Mouse (Mus musculus): ENCODE results near the gene Tmem98. TPM values are rescaled to one million over a fixed set of nuclear protein-coding genes. Genes with fewer than 3 reads are reported as not detected.

The Tmem98 gene
- polyA plus RNA-seq (2014; fragmentation: Nextera tagmentation; extraction: Ambion mirVana) = 129 and 146 TPM in 2 replicates

DNA sequence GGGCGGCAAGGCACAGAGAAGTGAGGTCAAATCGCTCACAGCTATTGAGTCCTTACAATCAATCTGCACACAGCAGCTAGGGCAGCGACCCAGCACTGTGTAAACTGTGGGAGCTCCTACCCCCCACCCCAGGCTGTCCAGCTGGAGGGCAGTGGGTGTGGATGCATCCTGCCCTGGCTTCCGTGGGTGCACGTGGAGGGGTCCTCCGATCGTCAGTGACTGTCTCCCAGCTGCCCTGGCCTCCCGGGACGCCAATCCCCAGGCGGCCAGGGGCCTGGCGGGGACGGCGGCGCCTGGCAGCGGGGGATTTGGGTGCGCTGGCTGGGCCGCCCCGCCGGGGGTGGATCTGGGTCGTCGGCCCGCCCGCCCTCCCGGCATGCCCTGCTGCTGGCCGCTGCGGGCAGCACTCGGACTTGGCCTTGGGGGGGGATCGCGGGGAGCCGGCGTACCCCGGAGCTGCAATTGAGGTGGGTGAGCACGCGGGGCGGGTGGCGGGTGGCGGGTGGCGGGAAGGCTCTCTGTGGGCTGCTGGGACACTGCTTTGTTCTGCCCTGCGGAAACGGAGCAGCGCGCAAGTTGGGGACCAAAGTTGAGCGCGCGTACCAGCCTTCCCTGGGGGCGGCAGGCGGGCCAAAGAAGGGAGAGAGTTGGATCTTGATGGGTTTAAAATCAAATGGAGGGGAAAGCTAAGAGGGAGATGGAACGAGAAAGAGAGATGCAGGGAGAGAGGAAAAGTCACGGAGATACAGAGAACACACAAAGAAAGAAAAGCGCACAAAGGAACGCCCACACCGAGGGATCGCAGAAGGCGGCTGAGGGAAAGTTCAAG lies at the start of gene Tmem98:
Gene Tmem98 (plus strand): TSS at position 183 of the 829 bp plus-strand sequence.
- Histone ChIP-seq H3K4me3 (ENCODE audit: low read depth, low read length) (peak within 1 kb of the TSS; percentile 67), H3K27me3 (ENCODE audit: control insufficient read depth, insufficient read depth, low read length) (no peaks in the 10 kb centered on the region), H3K4me1 (ENCODE audit: control insufficient read depth, insufficient read depth, low read length) (no peaks in the 10 kb centered on the region; the same call in 1 of the 2 replicates), H3K27ac (replicated peaks; ENCODE audit: low read depth, low read length) (peak within 1 kb of the TSS; percentile 87), H3K36me3 (replicated peaks; ENCODE audit: control insufficient read depth, insufficient read depth, low read depth, low read length) (peaks cover 5% of the 10 kb centered on the region), H3K9ac (replicated peaks; ENCODE audit: low read length) (peak within 1 kb of the TSS; percentile 86), H3K9me3 (replicated peaks; ENCODE audit: control insufficient read depth, low read length) (no peaks in the 10 kb centered on the region), H3K4me2 (ENCODE audit: low read depth, low read length) (peak within 1 kb of the TSS; percentile 92)
- DNase-seq (ENCODE audit: low spot score) (peak; percentile 59), ATAC-seq (replicated peaks; ENCODE audit: insufficient number of reproducible peaks, low FRiP score, low TSS enrichment, low read depth) (peak; percentile 83)
- WGBS = under 1% methylated on average over 50 of the region's 54 CpGs

GRCm38 (mm10) chr11:80761285-80761974 lies 48.5 kb upstream of the Tmem98 start:
- no peak overlapping the region for H3K4me2 ChIP-seq (ENCODE audit: low read depth, low read length)
- WGBS = 85% methylated on average over 3 of the region's 3 CpGs
- H3K9ac ChIP-seq (replicated peaks; ENCODE audit: low read length) = no peak overlapping the region
- ATAC-seq (replicated peaks; ENCODE audit: insufficient number of reproducible peaks, low FRiP score, low TSS enrichment, low read depth) (no peak), DNase-seq (ENCODE audit: low spot score) (no peak)
- no peak overlapping the region for H3K27ac ChIP-seq (replicated peaks; ENCODE audit: low read depth, low read length)
- H3K4me1 ChIP-seq (ENCODE audit: control insufficient read depth, insufficient read depth, low read length) = no peaks in the 10 kb centered on the region
- no peaks in the 10 kb centered on the region for H3K27me3 ChIP-seq (ENCODE audit: control insufficient read depth, insufficient read depth, low read length)
- H3K9me3 ChIP-seq (replicated peaks; ENCODE audit: control insufficient read depth, low read length) = no peaks in the 10 kb centered on the region
- no peak overlapping the region for H3K4me3 ChIP-seq (ENCODE audit: low read depth, low read length)
- H3K36me3 ChIP-seq (replicated peaks; ENCODE audit: control insufficient read depth, insufficient read depth, low read depth, low read length) = no peaks in the 10 kb centered on the region

DNA sequence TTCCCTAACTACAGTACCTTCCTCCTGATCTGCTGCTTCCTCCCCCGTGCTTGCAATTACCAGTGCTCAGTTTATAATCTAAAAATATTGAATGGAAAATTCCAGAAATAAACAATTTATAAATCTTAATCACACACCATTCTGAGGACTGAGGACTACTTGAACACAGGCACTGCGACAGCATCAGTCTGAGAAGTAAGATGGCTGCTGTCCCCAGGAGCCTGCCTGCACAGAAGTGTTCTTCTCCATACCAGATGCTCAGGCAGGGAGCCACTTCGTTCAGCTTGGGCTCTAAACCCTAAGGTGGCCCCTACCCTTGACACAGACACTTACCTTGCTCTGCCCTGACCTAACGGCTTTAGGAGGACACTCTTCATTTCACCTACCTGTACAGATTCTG lies 47.9 kb upstream of the Tmem98 start:
- H3K4me3 ChIP-seq (ENCODE audit: low read depth, low read length) = no peak overlapping the region
- no peak overlapping the region for H3K4me2 ChIP-seq (ENCODE audit: low read depth, low read length)
- H3K4me1 ChIP-seq (ENCODE audit: control insufficient read depth, insufficient read depth, low read length) = no peaks in the 10 kb centered on the region
- 80% methylated on average over 4 of the region's 4 CpGs for WGBS
- H3K27me3 ChIP-seq (ENCODE audit: control insufficient read depth, insufficient read depth, low read length) = no peaks in the 10 kb centered on the region
- H3K9ac ChIP-seq (replicated peaks; ENCODE audit: low read length) = no peak overlapping the region
- ATAC-seq (replicated peaks; ENCODE audit: insufficient number of reproducible peaks, low FRiP score, low TSS enrichment, low read depth) (no peak), DNase-seq (ENCODE audit: low spot score) (no peak)
- no peak overlapping the region for H3K27ac ChIP-seq (replicated peaks; ENCODE audit: low read depth, low read length)
- H3K9me3 ChIP-seq (replicated peaks; ENCODE audit: control insufficient read depth, low read length) = no peaks in the 10 kb centered on the region
- no peaks in the 10 kb centered on the region for H3K36me3 ChIP-seq (replicated peaks; ENCODE audit: control insufficient read depth, insufficient read depth, low read depth, low read length)

GRCm38 (mm10) chr11:80766068-80766467 lies 43.9 kb upstream of the Tmem98 start:
- Histone ChIP-seq H3K9ac (replicated peaks; ENCODE audit: low read length) (no peak overlapping the region), H3K4me3 (ENCODE audit: low read depth, low read length) (no peak overlapping the region), H3K36me3 (replicated peaks; ENCODE audit: control insufficient read depth, insufficient read depth, low read depth, low read length) (no peaks in the 10 kb centered on the region), H3K9me3 (replicated peaks; ENCODE audit: control insufficient read depth, low read length) (no peaks in the 10 kb centered on the region), H3K27ac (replicated peaks; ENCODE audit: low read depth, low read length) (no peak overlapping the region), H3K4me2 (ENCODE audit: low read depth, low read length) (no peak overlapping the region), H3K27me3 (ENCODE audit: control insufficient read depth, insufficient read depth, low read length) (no peaks in the 10 kb centered on the region), H3K4me1 (ENCODE audit: control insufficient read depth, insufficient read depth, low read length) (no peaks in the 10 kb centered on the region)
- no peak for DNase-seq (ENCODE audit: low spot score)
- ATAC-seq (replicated peaks; ENCODE audit: insufficient number of reproducible peaks, low FRiP score, low TSS enrichment, low read depth) = no peak
- WGBS = 93% methylated on average over 4 of the region's 4 CpGs

- H3K4me3 ChIP-seq (ENCODE audit: low read depth, low read length) = no peak overlapping the region
- WGBS = 78% methylated on average over 6 of the region's 6 CpGs
- no peak for DNase-seq (ENCODE audit: low spot score)
- no peaks in the 10 kb centered on the region for H3K4me1 ChIP-seq (ENCODE audit: control insufficient read depth, insufficient read depth, low read length)
- H3K4me2 ChIP-seq (ENCODE audit: low read depth, low read length) = no peak overlapping the region
- H3K27me3 ChIP-seq (ENCODE audit: control insufficient read depth, insufficient read depth, low read length) = no peaks in the 10 kb centered on the region
- H3K9me3 ChIP-seq (replicated peaks; ENCODE audit: control insufficient read depth, low read length) = no peaks in the 10 kb centered on the region
- H3K27ac ChIP-seq (replicated peaks; ENCODE audit: low read depth, low read length) = no peak overlapping the region
- no peak for ATAC-seq (replicated peaks; ENCODE audit: insufficient number of reproducible peaks, low FRiP score, low TSS enrichment, low read depth)
- H3K9ac ChIP-seq (replicated peaks; ENCODE audit: low read length) = no peak overlapping the region
- H3K36me3 ChIP-seq (replicated peaks; ENCODE audit: control insufficient read depth, insufficient read depth, low read depth, low read length) = no peaks in the 10 kb centered on the region
Observed at GRCm38 (mm10) chr11:80766472-80767319, 43.3 kb upstream of the Tmem98 start.

GRCm38 (mm10) chr11:80767320-80767617 lies 42.7 kb upstream of the Tmem98 start:
- no peak overlapping the region for H3K27ac ChIP-seq (replicated peaks; ENCODE audit: low read depth, low read length)
- no peaks in the 10 kb centered on the region for H3K36me3 ChIP-seq (replicated peaks; ENCODE audit: control insufficient read depth, insufficient read depth, low read depth, low read length)
- DNase-seq (ENCODE audit: low spot score) = no peak
- H3K27me3 ChIP-seq (ENCODE audit: control insufficient read depth, insufficient read depth, low read length) = no peaks in the 10 kb centered on the region
- no peak overlapping the region for H3K4me3 ChIP-seq (ENCODE audit: low read depth, low read length)
- H3K9me3 ChIP-seq (replicated peaks; ENCODE audit: control insufficient read depth, low read length) = no peaks in the 10 kb centered on the region
- no peaks in the 10 kb centered on the region for H3K4me1 ChIP-seq (ENCODE audit: control insufficient read depth, insufficient read depth, low read length)
- no peak overlapping the region for H3K9ac ChIP-seq (replicated peaks; ENCODE audit: low read length)
- 70% methylated on average over 3 of the region's 3 CpGs for WGBS
- ATAC-seq (replicated peaks; ENCODE audit: insufficient number of reproducible peaks, low FRiP score, low TSS enrichment, low read depth) = no peak
- H3K4me2 ChIP-seq (ENCODE audit: low read depth, low read length) = no peak overlapping the region

DNA sequence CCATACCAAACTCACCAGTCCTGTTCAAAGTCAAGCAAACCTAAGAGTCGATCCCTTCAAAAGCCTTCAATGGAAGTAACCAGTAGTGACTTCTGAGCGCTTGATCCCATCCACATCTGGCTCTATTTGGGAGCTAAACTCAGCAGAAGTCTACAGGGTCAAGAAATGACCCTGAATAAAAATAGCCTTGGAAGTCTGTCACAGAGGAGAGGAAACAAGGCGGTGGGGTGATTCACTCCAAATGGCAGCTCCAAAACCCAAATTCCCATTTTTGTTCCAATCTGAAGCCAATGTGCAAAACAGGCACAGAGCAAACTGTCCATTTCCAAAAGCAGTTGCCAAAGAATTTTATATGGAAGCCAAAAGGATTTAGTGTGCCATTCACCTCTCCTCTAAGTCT lies 38.8 kb upstream of the Tmem98 start:
- Histone ChIP-seq H3K9me3 (replicated peaks; ENCODE audit: control insufficient read depth, low read length) (no peaks in the 10 kb centered on the region), H3K4me2 (ENCODE audit: low read depth, low read length) (no peak overlapping the region), H3K27me3 (ENCODE audit: control insufficient read depth, insufficient read depth, low read length) (no peaks in the 10 kb centered on the region), H3K9ac (replicated peaks; ENCODE audit: low read length) (no peak overlapping the region), H3K27ac (replicated peaks; ENCODE audit: low read depth, low read length) (no peak overlapping the region), H3K36me3 (replicated peaks; ENCODE audit: control insufficient read depth, insufficient read depth, low read depth, low read length) (no peaks in the 10 kb centered on the region), H3K4me3 (ENCODE audit: low read depth, low read length) (no peak overlapping the region), H3K4me1 (ENCODE audit: control insufficient read depth, insufficient read depth, low read length) (no peaks in the 10 kb centered on the region)
- 70% methylated on average over 3 of the region's 3 CpGs for WGBS
- DNase-seq (ENCODE audit: low spot score) (no peak), ATAC-seq (replicated peaks; ENCODE audit: insufficient number of reproducible peaks, low FRiP score, low TSS enrichment, low read depth) (no peak)

Measured in embryonic facial prominence, embryonic 11.5 days (tissue).